Mouse (Mus musculus) E14TG2a.4 (cell line): ENCODE measurements around the gene Sarnp.
A peak's percentile ranks its signal among the peaks of the same experiment; 100 is the strongest.

Experiments
- H3K27me3 ChIP-seq: 2 replicates; pipeline ENCODE4 v1.6.1; 2014; ENCODE audit warnings: low read length, control low read depth; ENCODE audit not compliant: insufficient read depth
- H3K36me3 ChIP-seq: 2 replicates; pipeline ENCODE4 v1.6.1; 2014; ENCODE audit warnings: low read length, control low read depth; ENCODE audit not compliant: insufficient read depth
- H3K4me1 ChIP-seq: replicated peaks from 2 replicates; pipeline ENCODE4 v1.6.1; 2014; ENCODE audit warnings: low read depth, low read length, control low read depth
- H3K4me3 ChIP-seq: replicated peaks from 2 replicates; pipeline ENCODE4 v1.5.1; 2014; ENCODE audit warnings: mild to moderate bottlenecking, low read length
- H3K9me3 ChIP-seq: 2 replicates; pipeline ENCODE4 v1.6.1; 2014; ENCODE audit warnings: low read length, control low read depth
- CTCF ChIP-seq: conservative IDR thresholded peaks from 2 replicates; pipeline ENCODE4 v1.5.1; 2014; ENCODE audit warnings: low read length
- NANOG ChIP-seq: IDR thresholded peaks from 2 replicates; pipeline ENCODE4 v1.6.1; 2014; ENCODE audit warnings: borderline replicate concordance, low read length, mixed read lengths
- POU5F1 ChIP-seq: IDR thresholded peaks from 2 replicates; pipeline ENCODE4 v1.6.1; 2014; ENCODE audit warnings: low read length, borderline replicate concordance

Sarnp gene

DNA sequence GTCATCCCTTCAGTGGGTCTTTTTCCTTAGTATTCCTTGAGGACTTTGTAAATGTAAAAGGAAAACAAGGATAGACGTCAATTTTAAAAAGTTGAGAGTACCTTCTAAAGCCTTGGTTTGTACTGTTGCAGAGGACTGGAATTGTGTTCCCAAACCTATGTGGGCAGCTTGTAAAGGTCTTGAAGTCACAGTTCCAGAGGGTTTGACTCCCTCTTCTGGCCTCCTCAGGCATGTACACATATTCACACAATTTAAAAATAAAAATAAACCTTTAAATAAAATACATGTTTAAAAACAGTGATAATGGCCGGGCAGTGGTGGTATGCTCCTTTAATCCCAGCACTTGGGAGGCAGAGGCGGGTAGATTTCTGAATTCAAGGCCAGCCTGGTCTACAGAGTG is 48.9 kb downstream of the Sarnp start:
- Histone ChIP-seq H3K27me3 (no peaks in the 10 kb centered on the region), H3K9me3 (no peaks in the 10 kb centered on the region), H3K4me3 (no peak overlapping the region), H3K36me3 (peaks cover 93% of the 10 kb centered on the region), H3K4me1 (no peaks in the 10 kb centered on the region)
- peak; percentile 22; the same call in 1 of the 2 replicates for TF ChIP-seq CTCF
- TF ChIP-seq NANOG: no peak

DNA sequence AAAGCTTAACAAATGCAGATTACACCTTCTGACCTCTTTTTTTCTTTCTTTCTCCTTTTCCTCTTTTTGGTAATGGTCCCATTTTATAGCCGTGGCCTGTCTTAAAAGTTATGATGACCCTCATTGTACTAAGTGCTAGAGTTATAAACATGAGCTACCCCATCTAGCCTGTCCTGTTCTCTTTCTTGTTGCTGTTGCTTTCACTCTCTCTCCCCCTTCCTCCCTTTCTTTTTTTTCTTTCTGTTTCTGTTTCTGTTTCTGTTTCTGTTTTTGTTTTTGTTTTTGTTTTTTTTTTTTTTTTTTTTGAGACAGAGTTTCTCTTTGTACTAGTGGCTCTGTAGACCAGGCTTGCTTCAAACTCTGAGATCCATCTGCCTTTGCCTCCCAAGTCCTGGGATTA is 49.4 kb downstream of the Sarnp start:
- H3K4me3 ChIP-seq: no peak overlapping the region
- TF ChIP-seq NANOG (no peak), POU5F1 (no peak), CTCF (no peak)
- H3K36me3 ChIP-seq: peaks cover 93% of the 10 kb centered on the region
- no peaks in the 10 kb centered on the region for H3K4me1 ChIP-seq
- no peaks in the 10 kb centered on the region for H3K9me3 ChIP-seq
- H3K27me3 ChIP-seq: no peaks in the 10 kb centered on the region

DNA sequence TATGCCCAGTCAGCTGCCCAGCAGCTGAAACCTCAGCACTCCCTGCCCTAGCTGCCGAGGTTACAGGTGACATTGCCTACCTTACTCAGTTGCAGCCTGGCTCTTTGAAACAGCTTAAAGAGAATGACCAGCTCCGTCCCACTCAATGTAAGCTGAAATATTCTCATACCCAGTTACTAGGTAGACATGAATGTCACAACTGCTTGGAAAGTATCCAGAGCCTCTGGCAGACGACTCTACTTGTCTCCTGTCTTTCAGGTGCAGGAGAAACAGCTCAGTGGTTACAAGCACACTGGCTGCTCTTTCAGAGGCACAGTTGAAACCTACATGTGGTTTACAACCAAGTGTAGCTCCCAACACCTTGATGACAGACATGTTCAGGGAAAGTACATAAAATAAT is 53.2 kb downstream of the Sarnp start:
- Histone ChIP-seq H3K27me3 (no peaks in the 10 kb centered on the region), H3K4me1 (no peaks in the 10 kb centered on the region), H3K36me3 (peaks cover 95% of the 10 kb centered on the region), H3K9me3 (no peaks in the 10 kb centered on the region), H3K4me3 (no peak overlapping the region)
- no peak for TF ChIP-seq NANOG
- no peak for TF ChIP-seq POU5F1
- no peak for TF ChIP-seq CTCF

DNA sequence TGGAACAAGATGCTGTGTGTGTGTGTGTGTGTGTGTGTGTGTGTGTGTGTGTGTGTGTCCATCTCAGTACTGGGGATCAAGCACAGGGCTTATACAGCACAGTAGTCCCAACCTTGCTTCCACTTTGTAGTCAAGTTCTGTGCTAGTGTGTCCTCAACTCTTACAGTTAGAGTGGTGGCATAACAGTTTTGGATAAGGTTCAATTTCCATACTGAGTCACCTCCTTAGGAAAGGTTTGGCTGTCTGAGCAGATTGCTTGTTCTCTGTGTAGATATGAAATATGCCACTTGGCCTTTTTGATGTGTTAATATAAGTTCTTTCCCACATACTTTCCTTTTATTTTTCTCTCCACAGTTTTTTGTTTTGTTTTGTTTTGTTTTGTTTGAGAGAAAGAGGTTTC is 61.2 kb downstream of the Sarnp start:
- H3K4me1 ChIP-seq: no peaks in the 10 kb centered on the region
- TF ChIP-seq CTCF (no peak), NANOG (no peak), POU5F1 (no peak)
- no peaks in the 10 kb centered on the region for H3K27me3 ChIP-seq
- no peaks in the 10 kb centered on the region for H3K9me3 ChIP-seq
- no peak overlapping the region for H3K4me3 ChIP-seq
- peaks cover 87% of the 10 kb centered on the region for H3K36me3 ChIP-seq

DNA sequence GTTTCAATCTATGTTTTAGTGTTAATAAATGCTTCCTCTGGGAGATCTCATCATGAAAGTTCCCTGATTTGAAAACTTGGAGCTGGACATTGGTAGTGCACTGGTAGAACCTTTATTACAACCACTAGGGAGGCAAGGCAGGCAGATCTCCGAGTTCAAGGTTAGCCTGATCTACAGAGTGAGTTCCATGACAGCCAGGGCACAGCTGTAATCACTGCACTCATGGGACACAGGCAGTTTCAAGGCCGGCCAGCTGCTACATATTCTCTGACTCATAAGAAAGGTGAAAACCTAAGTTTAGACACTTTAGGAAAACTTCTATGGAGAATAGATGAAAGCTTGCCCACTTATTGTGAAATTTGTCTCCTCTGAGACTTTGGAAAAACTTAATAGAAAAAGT is 61.7 kb downstream of the Sarnp start:
- Histone ChIP-seq H3K27me3 (no peaks in the 10 kb centered on the region), H3K4me1 (no peaks in the 10 kb centered on the region), H3K36me3 (peaks cover 82% of the 10 kb centered on the region), H3K4me3 (no peak overlapping the region), H3K9me3 (no peaks in the 10 kb centered on the region)
- TF ChIP-seq CTCF: no peak
- no peak for TF ChIP-seq POU5F1
- no peak for TF ChIP-seq NANOG

DNA sequence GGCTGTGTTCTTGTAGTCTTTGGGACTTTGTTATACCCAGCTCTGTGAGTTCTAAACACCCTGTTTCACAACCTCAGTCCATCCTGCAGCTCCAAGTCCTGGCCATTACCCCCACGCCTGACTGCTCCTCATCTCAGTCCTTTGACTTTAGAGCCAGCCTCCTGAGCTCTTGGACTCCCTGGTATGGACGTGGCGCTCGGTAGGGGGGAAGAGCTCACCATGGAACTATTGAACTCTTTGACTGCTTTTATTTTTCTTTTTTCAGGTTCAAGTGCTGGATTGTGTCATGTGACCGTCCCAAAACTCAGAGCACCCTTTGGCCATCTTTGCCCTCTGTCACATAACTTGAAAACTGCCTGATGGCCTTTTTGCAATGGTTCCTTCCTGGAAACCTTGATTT is 64.9 kb downstream of the Sarnp start:
- TF ChIP-seq CTCF: no peak
- TF ChIP-seq POU5F1: no peak
- no peak for TF ChIP-seq NANOG
- Histone ChIP-seq H3K9me3 (no peaks in the 10 kb centered on the region), H3K27me3 (no peaks in the 10 kb centered on the region), H3K4me1 (peaks cover 21% of the 10 kb centered on the region), H3K4me3 (no peak overlapping the region), H3K36me3 (peaks cover 62% of the 10 kb centered on the region)

DNA sequence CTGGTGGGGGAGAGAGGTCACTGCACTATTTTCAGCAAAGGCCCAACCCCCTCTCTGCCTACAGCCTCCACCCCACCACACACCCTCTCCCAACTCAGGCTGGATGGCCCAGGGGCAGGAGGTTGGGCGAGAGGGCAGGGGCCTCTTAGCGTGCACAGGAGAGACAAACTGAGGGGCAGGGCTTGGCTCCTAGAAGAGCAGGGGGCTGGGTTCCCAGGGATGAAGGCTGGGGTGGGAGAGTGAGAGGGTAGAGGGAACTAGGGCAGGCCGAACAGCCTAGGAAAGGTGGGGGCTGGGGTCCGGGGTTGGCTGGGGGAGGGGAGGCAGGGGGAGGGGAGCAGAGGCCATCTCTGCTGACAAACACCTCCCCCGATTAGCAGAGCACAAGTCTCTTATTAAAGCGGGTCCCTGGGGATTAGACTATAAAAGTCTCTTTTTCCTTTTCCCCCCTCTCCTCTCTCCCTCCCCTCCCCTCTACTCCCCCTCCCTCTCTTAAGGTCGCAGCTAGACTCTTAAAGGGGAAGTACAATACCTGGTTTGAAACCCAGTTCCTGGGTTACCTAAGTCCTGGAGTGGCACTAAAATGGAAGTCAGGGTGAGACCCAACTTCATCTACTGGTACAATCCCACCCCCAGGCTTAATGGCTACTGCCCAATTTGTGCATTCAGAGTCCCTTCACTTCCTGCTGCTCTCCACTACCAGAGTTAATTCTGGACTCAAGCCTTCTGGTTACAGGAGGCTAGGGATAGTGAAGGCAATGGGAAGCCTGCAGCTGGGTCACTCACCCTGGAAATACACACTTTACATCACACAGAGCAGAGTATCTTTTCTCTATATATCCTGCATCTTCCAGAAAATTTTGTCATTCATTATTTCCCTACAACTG is 72.1 kb downstream of the Sarnp start:
- TF ChIP-seq CTCF: no peak
- TF ChIP-seq NANOG: no peak
- TF ChIP-seq POU5F1: no peak
- H3K36me3 ChIP-seq: peaks cover 19% of the 10 kb centered on the region
- H3K9me3 ChIP-seq: no peaks in the 10 kb centered on the region
- H3K4me3 ChIP-seq: peak overlapping the region; percentile 66
- H3K27me3 ChIP-seq: peaks cover 40% of the 10 kb centered on the region
- H3K4me1 ChIP-seq: peaks cover 67% of the 10 kb centered on the region

DNA sequence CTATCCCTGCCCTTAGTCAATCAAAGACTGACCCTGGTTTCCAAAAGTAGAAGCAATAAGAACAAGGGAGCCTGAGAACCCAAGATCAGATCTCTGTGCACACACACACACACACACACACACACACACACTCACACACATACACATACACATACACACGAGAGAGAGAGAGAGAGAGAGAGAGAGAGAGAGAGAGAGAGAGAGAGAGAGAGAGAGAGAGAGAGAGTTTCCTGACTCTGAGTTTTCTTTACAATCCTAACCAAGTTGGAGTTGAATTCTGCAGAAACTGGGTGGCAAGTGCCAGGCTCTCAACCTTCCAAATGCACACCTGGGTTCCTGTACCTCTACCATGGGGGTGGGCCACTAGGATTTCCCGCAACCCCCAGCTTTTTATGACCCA is 72.7 kb downstream of the Sarnp start:
- TF ChIP-seq NANOG (no peak), CTCF (no peak), POU5F1 (no peak)
- Histone ChIP-seq H3K36me3 (peaks cover 18% of the 10 kb centered on the region), H3K9me3 (no peaks in the 10 kb centered on the region)

More for the DNA sequence above, 72.7 kb downstream of the Sarnp start:
- Histone ChIP-seq H3K4me3 (peak overlapping the region; percentile 86; the same call in 1 of the 2 replicates), H3K27me3 (peaks cover 46% of the 10 kb centered on the region), H3K4me1 (peaks cover 67% of the 10 kb centered on the region)
